Mouse (Mus musculus): ENCODE data around the gene Lman2l.
A peak's percentile ranks its signal among the peaks of the same experiment; 100 is the strongest.

Lman2l gene

GRCm38 (mm10) chr1:36461829-36462228, 16.8 kb upstream of the Lman2l start:
- no peak for DNase-seq (ENCODE audit: low read depth, low spot score)

GRCm38 (mm10) chr1:36458169-36458568, 13.1 kb upstream of the Lman2l start:
- no peak for DNase-seq (ENCODE audit: low read depth, low spot score)

GRCm38 (mm10) chr1:36457388-36458014, 12.4 kb upstream of the Lman2l start:
- no peak for DNase-seq (ENCODE audit: low read depth, low spot score)

- no peak for DNase-seq (ENCODE audit: low read depth, low spot score)
These were observed 9.2 kb upstream of the Lman2l start for GRCm38 (mm10) chr1:36454055-36454815.

GRCm38 (mm10) chr1:36446841-36447240, 1.8 kb upstream of the Lman2l start:
- no peak for DNase-seq (ENCODE audit: low read depth, low spot score)

- no peak for DNase-seq (ENCODE audit: low read depth, low spot score)
These were observed 1.2 kb upstream of the Lman2l start for GRCm38 (mm10) chr1:36446106-36446824.

GRCm38 (mm10) chr1:36445508-36445907, 437 bp upstream of the Lman2l start:
- DNase-seq (ENCODE audit: low read depth, low spot score) = no peak

GRCm38 (mm10) chr1:36441101-36441500, 4.0 kb downstream of the Lman2l start:
- no peak for DNase-seq (ENCODE audit: low read depth, low spot score)

- DNase-seq (ENCODE audit: low read depth, low spot score) = no peak
These were observed 7.8 kb downstream of the Lman2l start for GRCm38 (mm10) chr1:36437223-36437622.

- DNase-seq (ENCODE audit: low read depth, low spot score) = no peak
These were observed 8.6 kb downstream of the Lman2l start for GRCm38 (mm10) chr1:36436515-36436914.

GRCm38 (mm10) chr1:36435071-36435470, 10.0 kb downstream of the Lman2l start:
- peak; percentile 9 for DNase-seq (ENCODE audit: low read depth, low spot score)

- no peak for DNase-seq (ENCODE audit: low read depth, low spot score)
These were observed 11.5 kb downstream of the Lman2l start for GRCm38 (mm10) chr1:36433616-36434015.

- no peak for DNase-seq (ENCODE audit: low read depth, low spot score)
These were observed 12.1 kb downstream of the Lman2l start for GRCm38 (mm10) chr1:36432999-36433398.

GRCm38 (mm10) chr1:36429511-36429910, 15.6 kb downstream of the Lman2l start:
- no peak for DNase-seq (ENCODE audit: low read depth, low spot score)

- no peak for DNase-seq (ENCODE audit: low read depth, low spot score)
These were observed 40.5 kb downstream of the Lman2l start for GRCm38 (mm10) chr1:36404531-36404930.

- DNase-seq (ENCODE audit: low read depth, low spot score) = no peak
These were observed 43.6 kb downstream of the Lman2l start for GRCm38 (mm10) chr1:36401509-36401908.

GRCm38 (mm10) chr1:36397041-36397440, 48.0 kb downstream of the Lman2l start:
- no peak for DNase-seq (ENCODE audit: low read depth, low spot score)

GRCm38 (mm10) chr1:36379582-36379981, 65.5 kb downstream of the Lman2l start:
- DNase-seq (ENCODE audit: low read depth, low spot score) = no peak

GRCm38 (mm10) chr1:36378880-36379279, 66.2 kb downstream of the Lman2l start:
- DNase-seq (ENCODE audit: low read depth, low spot score) = no peak

- DNase-seq (ENCODE audit: low read depth, low spot score) = no peak
These were observed 72.9 kb downstream of the Lman2l start, which contains the start of gene Fer1l5 for GRCm38 (mm10) chr1:36371934-36372845. Gene Fer1l5, plus strand, starts transcription at chr1:36372291.

GRCm38 (mm10) chr1:36370918-36371317, 74.2 kb downstream of the Lman2l start:
- DNase-seq (ENCODE audit: low read depth, low spot score) = no peak
